Mouse (Mus musculus): ENCODE results near the gene Slc52a3.

- TF ChIP-seq MYB (IDR thresholded peaks at IDR 0.05; ENCODE audit: low read depth, low read length) (no peak), NRF1 (IDR thresholded peaks at IDR 0.05; ENCODE audit: insufficient read depth, low read depth, low read length, poor library complexity, severe bottlenecking) (no peak), MXI1 (IDR thresholded peaks at IDR 0.05; ENCODE audit: low read depth, low read length) (no peak), TAL1 (IDR thresholded peaks at IDR 0.05; ENCODE audit: low read length) (no peak), CTCF (IDR thresholded peaks at IDR 0.05 in 2 of 3, conservative IDR thresholded peaks at IDR 0.05 in 1 of 3; ENCODE audit: control insufficient read depth in 1 of 3, insufficient read depth in 1 of 3, low read depth in 2 of 3, low read length in 3 of 3, poor library complexity in 1 of 3, severe bottlenecking in 1 of 3) (no peak), HCFC1 (IDR thresholded peaks at IDR 0.05; ENCODE audit: low read depth, low read length) (no peak)
These were observed 33.0 kb upstream of the Slc52a3 start for GRCm38 (mm10) chr2:151963319-151963718.
